Mouse (Mus musculus) hindbrain, embryonic 11.5 days (tissue): ENCODE data around the gene Il11. TPM values are rescaled to one million over a fixed set of nuclear protein-coding genes. Genes with fewer than 3 reads are reported as not detected.
A peak's percentile ranks its signal among the peaks of the same experiment; 100 is the strongest.

Experiments
- ATAC-seq: fragments of 200-750 bp; cut with Nextera tagmentation; 2 replicates; pipeline ENCODE4 v1.8.0; 2017; ENCODE audit warnings: mild to moderate bottlenecking, moderate TSS enrichment, moderate library complexity; ENCODE audit not compliant: low FRiP score
- DNase-seq: peaks from one replicate; pipeline ENCODE4 v3.0.0-alpha.2; 2015; ENCODE audit warnings: low spot score
- H3K27ac ChIP-seq: fragments of 300-500 bp; sonication (generic); 2 replicates; pipeline ENCODE4 v1.5.1; 2014; ENCODE audit warnings: mild to moderate bottlenecking, low read depth, low read length
- H3K27me3 ChIP-seq: fragments of 300-500 bp; sonication (generic); 2 replicates; pipeline ENCODE4 v1.6.1; 2014; ENCODE audit warnings: mild to moderate bottlenecking, low read length, moderate library complexity, mixed read lengths; ENCODE audit not compliant: control insufficient read depth, insufficient read depth
- H3K36me3 ChIP-seq: fragments of 300-500 bp; sonication (generic); 2 replicates; pipeline ENCODE4 v1.6.1; 2014; ENCODE audit warnings: mild to moderate bottlenecking, low read length, moderate library complexity, mixed read lengths; ENCODE audit not compliant: control insufficient read depth, insufficient read depth
- H3K4me1 ChIP-seq: fragments of 300-500 bp; sonication (generic); replicated peaks from 2 replicates; pipeline ENCODE4 v1.6.1; 2014; ENCODE audit warnings: low read length, mixed read lengths; ENCODE audit not compliant: control insufficient read depth, insufficient read depth
- H3K4me2 ChIP-seq: fragments of 300-500 bp; sonication (generic); replicated peaks from 2 replicates; pipeline ENCODE4 v1.6.1; 2014; ENCODE audit warnings: mild to moderate bottlenecking, low read depth, low read length
- H3K4me3 ChIP-seq: fragments of 300-500 bp; sonication (generic); 2 replicates; pipeline ENCODE4 v1.5.1; 2014; ENCODE audit warnings: low read depth, low read length
- H3K9ac ChIP-seq: fragments of 300-500 bp; sonication (generic); 2 replicates; pipeline ENCODE4 v1.6.1; 2014; ENCODE audit warnings: low read depth, low read length
- H3K9me3 ChIP-seq: fragments of 300-500 bp; sonication (generic); 2 replicates; pipeline ENCODE4 v1.6.1; 2016; ENCODE audit warnings: low read length; ENCODE audit not compliant: control insufficient read depth
- WGBS: fragments of 180-500 bp; shearing (Covaris S2); extraction: QIAGEN DNeasy Blood & Tissue Kit; methylation state at CpG from one replicate; pipeline ENCODE4 v1.1.7; 2014; 5-methylcytosine and 5-hydroxymethylcytosine counted together
- polyA plus RNA-seq: library from polyadenylated mRNA; unstranded; fragments of >200 nt; fragmentation: Nextera tagmentation; extraction: Ambion mirVana; gene quantifications from 2 replicates; pipeline ENCODE4 v1.2.1, GENCODE M21; 2014

Gene Il11
- polyA plus RNA-seq, 1 experiment from 2014 or later = 0.08 TPM

DNA sequence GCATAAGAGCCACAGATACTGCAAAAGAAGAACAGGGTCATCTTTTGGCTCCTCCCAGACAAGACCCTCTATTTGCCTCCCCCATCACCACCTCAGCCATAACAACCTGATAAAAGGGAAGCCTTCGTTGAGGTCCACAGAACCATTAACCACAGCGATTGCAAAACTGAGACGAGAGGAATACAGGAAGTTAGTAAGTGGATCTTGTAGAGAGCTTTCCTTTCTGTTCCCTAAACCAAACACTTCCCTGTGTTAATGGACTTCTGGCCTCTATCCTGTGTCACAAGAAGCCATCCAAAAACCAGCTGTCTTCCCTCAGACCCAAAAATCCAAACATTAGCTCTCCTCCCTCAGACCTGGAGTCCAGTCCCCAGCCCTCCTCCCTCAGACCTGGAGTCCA lies 58.3 kb downstream of the Il11 start:
- H3K4me3 ChIP-seq = no peak overlapping the region
- no peaks in the 10 kb centered on the region for H3K9me3 ChIP-seq
- ATAC-seq (no peak), DNase-seq (no peak)
- whole genome bisulfite sequencing = 83% methylated on average over 3 of the region's 3 CpGs
- no peak overlapping the region for H3K9ac ChIP-seq
- no peaks in the 10 kb centered on the region for H3K4me1 ChIP-seq
- no peak overlapping the region for H3K4me2 ChIP-seq
- no peaks in the 10 kb centered on the region for H3K27me3 ChIP-seq
- no peaks in the 10 kb centered on the region for H3K36me3 ChIP-seq
- H3K27ac ChIP-seq = no peak overlapping the region

DNA sequence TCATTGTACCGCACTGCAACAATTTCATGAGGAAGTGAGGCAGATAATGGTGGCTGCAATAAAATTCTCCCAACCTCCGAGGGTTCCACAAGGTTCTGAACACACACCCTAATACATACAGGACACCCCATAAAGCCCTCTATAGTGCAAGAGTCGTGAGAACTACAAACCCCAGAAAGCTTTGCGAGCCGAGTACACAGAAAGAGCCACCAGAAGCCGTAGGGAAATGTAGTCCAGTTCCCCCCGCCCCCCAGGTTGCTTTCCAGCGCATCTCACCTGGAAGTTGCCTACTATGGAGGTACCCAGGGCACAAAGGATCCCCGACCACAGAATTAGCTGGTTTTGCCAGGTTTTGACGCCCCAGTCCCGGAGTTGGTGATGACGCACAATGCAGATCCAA lies 59.2 kb downstream of the Il11 start:
- Histone ChIP-seq H3K9me3 (no peaks in the 10 kb centered on the region), H3K27me3 (no peaks in the 10 kb centered on the region), H3K9ac (no peak overlapping the region), H3K4me3 (no peak overlapping the region; the same call in 1 of the 2 replicates), H3K4me1 (no peaks in the 10 kb centered on the region), H3K36me3 (no peaks in the 10 kb centered on the region), H3K4me2 (peak overlapping the region; percentile 32), H3K27ac (no peak overlapping the region)
- no peak for ATAC-seq
- 38% methylated on average over 12 of the region's 12 CpGs for WGBS
- DNase-seq = peak; percentile 21

Other genes with a start within 250 kb of the Il11 start
- 14.3 and 15.2 TPM in 2 replicates for gene Syt5, start 235.3 kb downstream of the Il11 start, polyA plus RNA-seq
- gene Ptprh, start 178.8 kb downstream of the Il11 start, polyA plus RNA-seq = 0.11 TPM in 1 of 2 replicates, not detected in the other
- 3.2 and 3.3 TPM in 2 replicates for gene Tmem86b, start 151.4 kb downstream of the Il11 start, polyA plus RNA-seq
- 6.0 and 8.1 TPM in 2 replicates for gene Ppp6r1, start 123.8 kb downstream of the Il11 start, polyA plus RNA-seq
- gene Hspbp1, start 97.8 kb downstream of the Il11 start, polyA plus RNA-seq = 112 and 114 TPM in 2 replicates
- 3.1 and 5.1 TPM in 2 replicates for gene Brsk1, start 92.3 kb downstream of the Il11 start, polyA plus RNA-seq
- 0.22 and 0.26 TPM in 2 replicates for gene Tmem150b, start 57.6 kb downstream of the Il11 start, polyA plus RNA-seq
- gene Kmt5c, start 42.7 kb downstream of the Il11 start, polyA plus RNA-seq = 64.3 and 69.2 TPM in 2 replicates
- 28.0 and 28.5 TPM in 2 replicates for gene Cox6b2, start 29.8 kb downstream of the Il11 start, polyA plus RNA-seq
- gene Fam71e2, start 11.6 kb downstream of the Il11 start, polyA plus RNA-seq = not detected in 2 replicates
- not detected in 2 replicates for gene Tmem190, start 78 bp upstream of the Il11 start, polyA plus RNA-seq
- gene Tmem238, start 6.8 kb upstream of the Il11 start, polyA plus RNA-seq = 0.78 and 0.93 TPM in 2 replicates
- 186 and 191 TPM in 2 replicates for gene Rpl28, start 10.0 kb upstream of the Il11 start, polyA plus RNA-seq
- gene Ube2s, start 29.7 kb upstream of the Il11 start, polyA plus RNA-seq = 400 and 452 TPM in 2 replicates
- gene Shisa7, start 61.8 kb upstream of the Il11 start, polyA plus RNA-seq = 2.9 and 4.1 TPM in 2 replicates
- 2.5 and 2.9 TPM in 2 replicates for gene Isoc2b, start 87.4 kb upstream of the Il11 start, polyA plus RNA-seq
- gene Isoc2a, start 94.3 kb upstream of the Il11 start, polyA plus RNA-seq = 1.1 TPM in 2 replicates
- gene Gm36210, start 123.7 kb upstream of the Il11 start, polyA plus RNA-seq = 0.11 TPM in 1 of 2 replicates, not detected in the other
- gene Zfp628, start 132.4 kb upstream of the Il11 start, polyA plus RNA-seq = 4.0 and 4.2 TPM in 2 replicates
- 7.1 and 7.3 TPM in 2 replicates for gene Nat14, start 139.2 kb upstream of the Il11 start, polyA plus RNA-seq
- gene Ssc5d, start 142.9 kb upstream of the Il11 start, polyA plus RNA-seq = 1.1 and 1.4 TPM in 2 replicates
- gene Sbk2, start 181.5 kb upstream of the Il11 start, polyA plus RNA-seq = 0.07 and 0.09 TPM in 2 replicates
- gene Sbk3, start 188.3 kb upstream of the Il11 start, polyA plus RNA-seq = 0.04 TPM in 1 of 2 replicates, not detected in the other
- gene Zfp579, start 213.3 kb upstream of the Il11 start, polyA plus RNA-seq = 45.0 and 61.0 TPM in 2 replicates
- gene Zfp524, start 231.6 kb upstream of the Il11 start, polyA plus RNA-seq = 7.5 and 10.6 TPM in 2 replicates
- gene Fiz1, start 231.8 kb upstream of the Il11 start, polyA plus RNA-seq = 38.2 and 43.2 TPM in 2 replicates
- 0.19 and 1.8 TPM in 2 replicates for gene Gm44973, start 232.6 kb upstream of the Il11 start, polyA plus RNA-seq
- 5.7 and 8.6 TPM in 2 replicates for gene Zfp865, start 237.5 kb upstream of the Il11 start, polyA plus RNA-seq
- gene Ccdc106, start 237.7 kb upstream of the Il11 start, polyA plus RNA-seq = 7.2 and 8.6 TPM in 2 replicates